In genomic region chr4:154836183-154836915, GRCm38 (mm10) we compare ENCODE assay signal across 18 mouse cellular contexts. TPM values are rescaled to one million over a fixed set of nuclear protein-coding genes. Genes with fewer than 3 reads are reported as not detected.
DNase-seq lines count a peak whose midpoint lies in the region; ATAC-seq lines count a peak whose summit lies in the region.
"Had no signal": no experiment of that assay in that cellular context is flagged by ENCODE, and none has a peak within 500 bp of the region (broad histone marks: within the 10 kb centered on the region; RNA-seq: fewer than 3 reads in every experiment).

No protein-coding gene starts in this region.

- no peak overlapping the region for H3K27ac ChIP-seq in hindbrain, embryonic 11.5 days (ENCODE audit: low read depth, low read length)
- H3K27ac ChIP-seq in hindbrain, embryonic 10.5 days = no peak overlapping the region
- H3K27ac ChIP-seq in midbrain, embryonic 13.5 days = no peak overlapping the region
- no peak overlapping the region for H3K27ac ChIP-seq in midbrain, embryonic 11.5 days (ENCODE audit: low read depth, low read length)
- H3K27ac ChIP-seq in hindbrain, embryonic 15.5 days (replicated peaks) = no peak overlapping the region
- no peak overlapping the region for H3K27ac ChIP-seq in stomach, embryonic 15.5 days
- H3K27ac ChIP-seq: kidney, postnatal 0 days; left cerebral cortex, adult 2 months; limb, embryonic 12.5 days had no signal

- no peak overlapping the region for H3K9ac ChIP-seq in hindbrain, embryonic 11.5 days (ENCODE audit: low read depth, low read length)
- H3K9ac ChIP-seq in midbrain, embryonic 13.5 days (replicated peaks) = no peak overlapping the region
- H3K9ac ChIP-seq in midbrain, embryonic 11.5 days (ENCODE audit: low read length) = no peak overlapping the region
- H3K9ac ChIP-seq in hindbrain, embryonic 15.5 days = no peak overlapping the region
- no peak overlapping the region for H3K9ac ChIP-seq in stomach, embryonic 15.5 days
- H3K9ac ChIP-seq: limb, embryonic 12.5 days had no signal

- H3K4me1 ChIP-seq in hindbrain, embryonic 11.5 days (replicated peaks; ENCODE audit: control insufficient read depth, insufficient read depth, low read length) = no peaks in the 10 kb centered on the region
- peaks cover 18% of the 10 kb centered on the region for H3K4me1 ChIP-seq in hindbrain, embryonic 10.5 days (replicated peaks)
- no peaks in the 10 kb centered on the region; the same call in none of the 2 replicates for H3K4me1 ChIP-seq in midbrain, embryonic 13.5 days (replicated peaks)
- H3K4me1 ChIP-seq in midbrain, embryonic 11.5 days (ENCODE audit: control insufficient read depth, insufficient read depth, low read length) = no peaks in the 10 kb centered on the region
- peaks cover 23% of the 10 kb centered on the region for H3K4me1 ChIP-seq in hindbrain, embryonic 15.5 days (replicated peaks)
- no peaks in the 10 kb centered on the region for H3K4me1 ChIP-seq in stomach, embryonic 15.5 days

- DNase-seq in hindbrain, embryonic 11.5 days (ENCODE audit: low spot score) = no peak
- DNase-seq in hindbrain, embryonic 10.5 days (ENCODE audit: low spot score) = no peak
- DNase-seq in midbrain, embryonic 11.5 days (ENCODE audit: low spot score, missing footprints) = no peak
- no peak for DNase-seq in gastrocnemius, postnatal 25 days
- DNase-seq in layer of hippocampus, postnatal 14 days (ENCODE audit: low spot score in 2 of 2) = no peak

- H3K4me3 ChIP-seq in hindbrain, embryonic 11.5 days (ENCODE audit: low read depth, low read length) = no peak overlapping the region
- no peak overlapping the region for H3K4me3 ChIP-seq in hindbrain, embryonic 10.5 days
- H3K4me3 ChIP-seq in midbrain, embryonic 13.5 days (replicated peaks) = no peak overlapping the region
- H3K4me3 ChIP-seq in midbrain, embryonic 11.5 days (ENCODE audit: low read depth, low read length) = no peak overlapping the region
- H3K4me3 ChIP-seq in hindbrain, embryonic 15.5 days = no peak overlapping the region
- H3K4me3 ChIP-seq in stomach, embryonic 15.5 days (replicated peaks) = no peak overlapping the region
- H3K4me3 ChIP-seq: erythroblast, embryonic 14.5 days; left cerebral cortex, adult 2 months; limb, embryonic 12.5 days had no signal

- H3K4me2 ChIP-seq in hindbrain, embryonic 11.5 days (replicated peaks; ENCODE audit: low read depth, low read length) = no peak overlapping the region
- no peak overlapping the region for H3K4me2 ChIP-seq in midbrain, embryonic 13.5 days (replicated peaks)
- H3K4me2 ChIP-seq in midbrain, embryonic 11.5 days = no peak overlapping the region
- H3K4me2 ChIP-seq in hindbrain, embryonic 15.5 days = no peak overlapping the region
- H3K4me2 ChIP-seq in stomach, embryonic 15.5 days = no peak overlapping the region
- H3K4me2 ChIP-seq: heart, embryonic 11.5 days; limb, embryonic 12.5 days had no signal

- no peaks in the 10 kb centered on the region for H3K27me3 ChIP-seq in hindbrain, embryonic 11.5 days (ENCODE audit: control insufficient read depth, insufficient read depth, low read length)
- peaks cover 14% of the 10 kb centered on the region for H3K27me3 ChIP-seq in hindbrain, embryonic 10.5 days (ENCODE audit: insufficient read depth, poor library complexity, severe bottlenecking)
- peaks cover 36% of the 10 kb centered on the region for H3K27me3 ChIP-seq in midbrain, embryonic 13.5 days
- no peaks in the 10 kb centered on the region for H3K27me3 ChIP-seq in midbrain, embryonic 11.5 days (ENCODE audit: control insufficient read depth, insufficient read depth, low read length)
- H3K27me3 ChIP-seq in hindbrain, embryonic 15.5 days = 0 out of 2 replicates have a peak, but pooled peaks cover 9% of the 10 kb centered on the region
- no peaks in the 10 kb centered on the region for H3K27me3 ChIP-seq in stomach, embryonic 15.5 days (replicated peaks)

- no peaks in the 10 kb centered on the region for H3K9me3 ChIP-seq in hindbrain, embryonic 11.5 days (ENCODE audit: control insufficient read depth, low read length)
- no peaks in the 10 kb centered on the region for H3K9me3 ChIP-seq in hindbrain, embryonic 10.5 days
- H3K9me3 ChIP-seq in midbrain, embryonic 13.5 days = no peaks in the 10 kb centered on the region
- H3K9me3 ChIP-seq in midbrain, embryonic 11.5 days (ENCODE audit: control insufficient read depth, low read length) = no peaks in the 10 kb centered on the region
- no peaks in the 10 kb centered on the region for H3K9me3 ChIP-seq in hindbrain, embryonic 15.5 days
- no peaks in the 10 kb centered on the region for H3K9me3 ChIP-seq in stomach, embryonic 15.5 days
- H3K9me3 ChIP-seq: G1E; limb, embryonic 12.5 days had no signal

- ATAC-seq in hindbrain, embryonic 11.5 days (ENCODE audit: low FRiP score) = 0 out of 2 replicates have a peak, but pooled peaks have one; percentile 49
- ATAC-seq in midbrain, embryonic 13.5 days = peak; percentile 57
- no peak for ATAC-seq in midbrain, embryonic 11.5 days (ENCODE audit: low FRiP score)
- peak; percentile 59 for ATAC-seq in hindbrain, embryonic 15.5 days (ENCODE audit: low FRiP score, low read depth)
- 0 out of 2 replicates have a peak, but pooled peaks have one; percentile 12 for ATAC-seq in stomach, embryonic 15.5 days (ENCODE audit: insufficient read depth, low FRiP score, low read depth)
- ATAC-seq: CD4-positive, CD25-positive, alpha-beta regulatory T cell, adult 4 months; forebrain, embryonic 14.5 days had no signal

- no peaks in the 10 kb centered on the region for H3K36me3 ChIP-seq in hindbrain, embryonic 11.5 days (ENCODE audit: control insufficient read depth, insufficient read depth, low read length)
- H3K36me3 ChIP-seq in hindbrain, embryonic 10.5 days = no peaks in the 10 kb centered on the region
- no peaks in the 10 kb centered on the region for H3K36me3 ChIP-seq in midbrain, embryonic 13.5 days
- H3K36me3 ChIP-seq in midbrain, embryonic 11.5 days (ENCODE audit: control insufficient read depth, insufficient read depth, low read length) = no peaks in the 10 kb centered on the region
- no peaks in the 10 kb centered on the region for H3K36me3 ChIP-seq in hindbrain, embryonic 15.5 days
- no peaks in the 10 kb centered on the region for H3K36me3 ChIP-seq in stomach, embryonic 15.5 days
- H3K36me3 ChIP-seq: G1E; limb, embryonic 12.5 days had no signal

- WGBS in hindbrain, embryonic 11.5 days = 83% methylated on average over 7 of the region's 7 CpGs
- 78% methylated on average over 7 of the region's 7 CpGs for WGBS in hindbrain, embryonic 10.5 days
- WGBS in midbrain, embryonic 13.5 days = 71% methylated on average over 7 of the region's 7 CpGs
- WGBS in midbrain, embryonic 11.5 days = 74% methylated on average over 7 of the region's 7 CpGs
- 60% methylated on average over 7 of the region's 7 CpGs for WGBS in hindbrain, embryonic 15.5 days
- WGBS in stomach, embryonic 15.5 days = 68% methylated on average over 7 of the region's 7 CpGs

RNA-seq across cellular contexts. Expression of gene Ttc34, which starts 0.9 kb away (rescaled TPM):
- 0.09 and 0.32 TPM in 2 replicates for polyA plus RNA-seq in hindbrain, embryonic 11.5 days (2014; fragmentation: Nextera tagmentation; extraction: Ambion mirVana)
- polyA plus RNA-seq in hindbrain, embryonic 10.5 days (2016; fragmentation: Nextera tagmentation; extraction: Ambion mirVana) = 0.65 and 0.68 TPM in 2 replicates
- polyA plus RNA-seq in midbrain, embryonic 13.5 days (2015; fragmentation: Nextera tagmentation; extraction: Ambion mirVana) = 0.62 and 0.70 TPM in 2 replicates
- 0.25 and 0.31 TPM in 2 replicates for polyA plus RNA-seq in midbrain, embryonic 11.5 days (2014; fragmentation: Nextera tagmentation; extraction: Ambion mirVana)
- 1.2 and 2.0 TPM in 2 replicates for polyA plus RNA-seq in hindbrain, embryonic 15.5 days (2015; fragmentation: Nextera tagmentation; extraction: Ambion mirVana)
- polyA plus RNA-seq in stomach, embryonic 15.5 days (2015; fragmentation: Nextera tagmentation; extraction: Ambion mirVana) = 0.08 and 0.17 TPM in 2 replicates
- total RNA-seq in gastrocnemius, postnatal 25 days (2021) = not detected
- total RNA-seq in layer of hippocampus, postnatal 14 days (2021) = 1 to 10 TPM; 4.0 to 4.4 TPM
- polyA plus RNA-seq: CD4-positive, CD25-positive, alpha-beta regulatory T cell, adult 4 months; erythroblast, embryonic 14.5 days; G1E; liver, embryonic 16.5 days had no signal

RNA-seq across cellular contexts. Expression of gene Mmel1, which starts 33.0 kb away (rescaled TPM):
- polyA plus RNA-seq in hindbrain, embryonic 11.5 days (2014; fragmentation: Nextera tagmentation; extraction: Ambion mirVana) = 0.48 and 0.56 TPM in 2 replicates
- polyA plus RNA-seq in hindbrain, embryonic 10.5 days (2016; fragmentation: Nextera tagmentation; extraction: Ambion mirVana) = 0.31 and 0.68 TPM in 2 replicates
- 0.32 and 0.35 TPM in 2 replicates for polyA plus RNA-seq in midbrain, embryonic 13.5 days (2015; fragmentation: Nextera tagmentation; extraction: Ambion mirVana)
- 0.29 and 0.56 TPM in 2 replicates for polyA plus RNA-seq in midbrain, embryonic 11.5 days (2014; fragmentation: Nextera tagmentation; extraction: Ambion mirVana)
- polyA plus RNA-seq in hindbrain, embryonic 15.5 days (2015; fragmentation: Nextera tagmentation; extraction: Ambion mirVana) = 0.45 and 0.86 TPM in 2 replicates
- 0.21 and 0.23 TPM in 2 replicates for polyA plus RNA-seq in stomach, embryonic 15.5 days (2015; fragmentation: Nextera tagmentation; extraction: Ambion mirVana)
- total RNA-seq in gastrocnemius, postnatal 25 days (2021) = under 1 TPM; 0.13 to 0.24 TPM
- under 1 TPM; 0.33 to 0.41 TPM for total RNA-seq in layer of hippocampus, postnatal 14 days (2021)
- polyA plus RNA-seq: CD4-positive, CD25-positive, alpha-beta regulatory T cell, adult 4 months; intestine, embryonic 14.5 days; kidney, postnatal 0 days had no signal
